Mouse (Mus musculus) megakaryocyte, embryonic 14.5 days (primary cell): ENCODE results near the gene Ift172.

ENCODE experiments used
- FLI1 ChIP-seq: IDR thresholded peaks from 2 replicates; pipeline ENCODE4 v1.6.1; 2012; ENCODE audit warnings: low read length, inconsistent platforms, mixed read lengths
- GATA1 ChIP-seq: IDR thresholded peaks from 3 replicates; pipeline ENCODE4 v1.6.1; 2012; ENCODE audit warnings: mixed read lengths, low read length, inconsistent platforms, borderline replicate concordance

DNA sequence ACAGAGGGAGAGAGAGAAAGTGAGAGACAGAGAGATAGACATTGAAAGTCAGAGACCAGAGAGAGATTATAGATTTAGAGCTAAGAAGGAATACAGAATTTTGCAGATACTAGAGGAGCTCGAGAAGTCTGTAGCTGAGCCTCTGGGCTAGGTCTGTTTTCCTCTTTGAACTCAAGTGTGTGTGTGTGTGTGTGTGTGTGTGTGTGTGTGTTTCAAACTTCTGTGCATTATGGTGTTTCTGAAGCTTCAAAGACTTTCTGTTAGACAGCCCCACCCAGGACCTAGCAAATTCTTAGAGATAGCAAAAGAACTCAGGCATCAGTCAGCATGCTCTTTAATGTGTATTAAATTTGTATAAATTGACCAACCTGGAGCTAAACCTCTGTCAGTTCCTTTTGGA is 64.3 kb downstream of the Ift172 start:
- TF ChIP-seq GATA1 (no peak), FLI1 (no peak)
